Mouse (Mus musculus) kidney, adult 11 months (tissue): ENCODE data around the gene Myof.

Source experiments
- DNase-seq: peaks from one replicate; pipeline ENCODE4 v3.0.0; 2022

Myof gene

DNA sequence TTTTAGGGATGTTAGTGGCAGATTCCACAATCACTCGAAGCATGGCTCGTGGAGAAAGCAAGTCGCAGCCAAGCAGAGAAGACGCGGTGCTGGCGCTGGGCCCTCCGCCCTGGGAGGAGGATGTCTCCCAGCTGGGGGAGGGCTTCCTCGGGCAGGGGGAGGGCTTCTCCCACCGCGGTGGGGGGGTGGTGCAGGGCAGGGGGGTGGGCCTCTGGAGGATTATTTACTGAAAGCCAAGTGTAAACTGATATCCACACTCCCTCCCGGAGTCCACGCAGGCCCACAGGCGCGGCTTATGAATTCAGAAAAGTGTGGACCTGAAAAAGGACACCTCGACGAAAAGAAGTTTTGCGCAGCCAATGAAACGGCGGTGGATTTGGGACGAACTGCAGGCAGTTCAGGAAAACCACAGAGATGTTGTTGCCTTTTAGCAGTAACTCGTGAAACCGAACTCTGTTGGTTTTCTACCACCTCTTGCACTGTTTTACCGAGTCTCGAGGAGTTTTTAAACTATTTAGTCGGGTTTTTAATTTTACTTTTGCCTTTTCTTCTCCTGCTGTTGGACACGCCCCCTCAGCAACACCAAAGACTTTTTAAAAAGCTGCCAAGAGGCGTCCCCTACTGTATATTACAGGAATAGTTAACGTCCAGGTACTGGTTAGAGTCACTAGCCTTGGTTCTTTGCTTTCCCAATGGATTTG lies at the start of gene Myof:
Myof (minus strand) TSS at position 297 of the 701 bp plus-strand sequence.
- DNase-seq: peak; percentile 49

DNA sequence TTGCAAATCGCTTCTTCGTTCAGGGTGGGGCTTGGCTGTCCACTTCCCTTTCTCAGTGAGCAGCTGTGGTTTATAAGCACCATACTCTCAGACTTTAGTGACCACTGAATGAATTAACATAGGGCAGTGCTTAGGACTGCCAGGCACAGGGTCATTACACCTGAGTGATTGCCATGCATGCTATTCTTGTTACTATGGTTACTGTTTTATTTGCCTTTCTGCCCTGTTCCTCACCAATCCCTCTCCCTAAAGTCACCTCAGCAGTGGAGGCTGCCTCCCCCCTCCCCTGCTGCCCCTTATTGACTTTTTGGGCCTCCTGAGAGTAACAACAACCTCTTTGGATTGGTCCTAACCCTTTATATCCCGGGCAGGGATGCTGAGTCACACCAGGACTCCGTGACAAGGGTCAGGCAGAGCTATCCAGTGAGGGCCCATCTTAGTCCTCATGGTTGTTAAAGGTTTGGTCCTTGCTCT lies 48.2 kb upstream of the Myof start:
- DNase-seq: peak; percentile 13

DNA sequence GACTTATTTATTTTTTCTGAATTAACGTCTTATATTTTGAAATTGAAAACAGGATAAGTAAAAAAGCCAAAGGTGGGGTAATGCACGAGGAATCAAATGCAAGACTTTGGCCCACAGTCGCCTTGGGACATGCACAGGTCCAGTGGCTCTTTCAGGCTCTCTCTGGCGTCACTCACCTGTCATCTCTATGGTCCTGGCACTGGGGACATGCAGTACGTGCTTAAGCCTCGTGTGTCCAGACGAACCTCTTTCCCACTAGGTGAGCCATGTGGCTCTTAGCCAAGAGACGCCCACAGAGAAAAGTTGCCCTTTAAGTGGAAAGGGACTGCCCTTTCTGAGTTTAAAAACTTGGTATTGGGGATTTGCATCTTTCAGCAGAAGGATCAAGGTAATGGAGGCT lies 46.0 kb upstream of the Myof start:
- DNase-seq: no peak

DNA sequence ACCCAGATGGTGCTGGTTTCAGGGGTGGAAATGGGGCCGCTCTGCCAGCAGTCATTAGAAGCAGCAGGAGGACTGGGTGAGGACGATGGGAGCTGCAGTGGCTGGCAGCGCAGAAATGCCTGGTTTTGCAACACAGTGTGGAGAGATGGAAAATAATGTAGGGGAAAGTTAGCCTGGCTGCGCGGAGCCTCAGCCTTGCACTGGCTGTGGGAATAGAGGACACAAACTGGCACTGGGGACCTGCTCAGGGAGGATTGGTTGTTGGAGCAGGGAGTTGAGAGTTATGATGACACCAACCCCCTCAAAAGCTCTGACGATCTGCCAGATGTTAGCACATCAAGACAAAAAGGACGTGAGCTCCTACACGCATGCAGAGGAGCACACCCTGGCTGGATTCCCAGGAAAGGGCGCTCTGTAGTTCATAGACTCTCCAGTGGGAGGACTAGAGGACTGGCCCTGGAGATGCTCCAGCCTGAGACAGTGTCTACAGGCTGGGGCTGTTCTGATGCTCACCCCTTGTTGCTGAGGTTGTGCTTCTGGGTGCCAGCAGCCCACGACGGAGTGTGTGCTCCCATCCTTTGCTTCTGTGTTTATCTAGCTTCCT lies 43.7 kb upstream of the Myof start:
- DNase-seq: no peak

DNA sequence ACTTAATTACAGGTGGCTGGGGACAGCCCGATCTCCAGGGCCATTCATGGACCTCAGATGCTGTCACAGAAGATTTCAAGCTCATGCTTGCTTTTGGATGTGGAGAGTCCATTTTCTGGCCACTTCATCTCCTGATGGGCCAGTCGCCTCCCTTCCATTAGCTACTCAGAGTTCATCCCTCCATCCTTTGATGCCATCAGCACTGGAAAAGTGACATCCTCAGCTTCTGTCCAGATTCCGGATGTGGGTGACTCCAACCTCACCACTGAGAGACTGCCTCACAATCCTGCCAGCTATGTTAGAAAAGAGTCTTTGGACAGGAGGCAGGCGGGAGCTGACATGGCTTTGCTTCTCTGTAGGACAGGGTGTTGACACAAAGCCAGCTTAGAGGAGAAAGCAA lies 42.5 kb upstream of the Myof start:
- no peak for DNase-seq

DNA sequence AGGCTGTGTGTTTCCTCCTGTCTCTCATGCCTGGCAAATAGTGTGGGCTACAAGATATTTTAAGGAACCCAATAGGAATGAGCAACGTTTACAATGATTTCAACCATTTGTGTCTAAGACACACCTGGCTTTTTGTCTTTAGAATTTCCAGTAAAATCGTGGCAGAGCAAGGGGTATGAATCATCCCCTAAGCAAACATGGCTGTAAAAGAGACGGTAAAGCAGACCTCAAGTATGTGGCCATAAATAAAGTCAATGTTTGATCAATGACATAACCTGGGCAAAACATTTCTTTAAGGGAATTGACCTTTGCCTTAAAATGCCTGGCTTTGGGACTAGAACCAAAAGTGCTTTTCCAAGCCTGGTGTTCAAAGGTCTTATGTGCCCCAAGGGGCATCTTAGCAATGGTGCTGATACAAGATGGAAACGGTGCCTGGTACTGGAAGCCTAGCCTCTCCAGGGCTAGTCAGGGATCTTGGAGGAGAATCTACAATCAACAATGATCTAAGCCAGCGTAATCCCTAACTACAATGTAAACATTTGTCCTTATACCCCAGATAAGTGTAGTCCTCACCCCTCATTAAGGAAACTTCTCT lies 39.7 kb upstream of the Myof start:
- no peak for DNase-seq

DNA sequence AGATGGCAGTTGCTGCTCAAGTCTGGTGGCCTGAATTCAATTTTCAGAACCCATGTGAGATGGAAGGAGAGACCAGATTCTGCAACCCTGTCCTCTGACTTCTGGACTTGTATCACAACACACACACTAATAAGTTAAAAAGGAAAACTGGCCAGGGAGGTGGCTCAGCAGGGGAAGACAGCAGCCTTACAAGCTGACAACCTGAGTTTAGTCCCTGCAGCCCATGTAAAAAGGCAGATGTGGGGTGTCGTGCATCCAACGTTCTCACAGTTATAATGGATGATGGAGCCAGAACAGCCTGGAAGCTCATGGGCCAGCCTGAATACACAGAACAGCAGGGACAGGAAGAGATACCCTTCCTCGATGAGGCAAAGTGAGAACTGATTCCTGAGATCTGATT lies 38.0 kb upstream of the Myof start:
- DNase-seq: no peak

DNA sequence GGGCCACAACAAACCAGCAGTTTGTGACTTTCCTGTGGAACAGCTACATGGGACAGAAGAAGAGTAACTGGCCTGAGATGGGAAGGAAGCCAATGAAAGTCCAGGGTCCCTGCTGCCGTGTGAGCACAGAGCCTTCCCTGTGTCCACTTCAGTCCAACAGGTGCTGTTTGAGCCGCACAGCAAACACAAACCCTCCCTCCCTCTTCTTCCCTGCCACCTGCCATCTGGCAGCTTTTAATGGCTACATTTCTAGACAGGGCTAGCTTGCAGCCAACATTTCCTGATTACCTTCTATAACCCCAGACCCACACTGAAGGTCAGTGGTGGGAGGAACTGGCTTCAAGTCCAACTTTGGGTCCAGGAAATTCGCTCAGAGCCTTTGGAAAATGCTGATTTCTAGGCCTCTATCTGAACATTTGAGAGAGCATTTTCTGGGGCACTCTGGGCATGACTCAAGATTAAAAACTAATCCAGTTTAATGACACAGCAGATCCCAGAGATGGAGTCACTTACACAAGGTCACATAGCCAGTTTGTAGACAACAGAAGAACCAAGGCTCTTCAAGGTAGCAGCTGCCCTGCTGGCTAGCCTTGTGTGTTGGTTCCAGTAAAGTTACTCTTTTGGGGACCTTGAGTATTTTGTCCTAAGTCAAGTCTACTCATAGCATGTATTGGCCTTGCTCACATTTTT lies 34.6 kb upstream of the Myof start:
- no peak for DNase-seq

DNA sequence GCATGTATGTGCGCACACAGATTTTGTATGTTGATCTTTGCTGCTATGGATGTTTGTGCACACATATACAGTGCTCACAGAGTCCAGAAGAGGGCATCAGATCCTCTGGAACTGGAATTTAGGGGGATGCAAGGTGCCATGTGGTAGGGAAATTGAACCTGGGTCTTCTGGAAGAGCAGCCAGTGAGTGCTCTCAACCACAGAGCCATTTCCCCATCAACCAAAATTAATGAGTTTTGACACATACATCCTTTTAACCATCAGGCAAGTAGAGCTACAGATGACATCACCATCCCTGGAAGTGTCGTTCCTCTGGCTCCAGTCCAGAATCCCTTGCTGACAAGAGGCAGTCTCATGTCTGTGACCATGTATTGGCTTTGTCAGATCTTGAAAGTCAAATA lies 32.9 kb upstream of the Myof start:
- DNase-seq: no peak

DNA sequence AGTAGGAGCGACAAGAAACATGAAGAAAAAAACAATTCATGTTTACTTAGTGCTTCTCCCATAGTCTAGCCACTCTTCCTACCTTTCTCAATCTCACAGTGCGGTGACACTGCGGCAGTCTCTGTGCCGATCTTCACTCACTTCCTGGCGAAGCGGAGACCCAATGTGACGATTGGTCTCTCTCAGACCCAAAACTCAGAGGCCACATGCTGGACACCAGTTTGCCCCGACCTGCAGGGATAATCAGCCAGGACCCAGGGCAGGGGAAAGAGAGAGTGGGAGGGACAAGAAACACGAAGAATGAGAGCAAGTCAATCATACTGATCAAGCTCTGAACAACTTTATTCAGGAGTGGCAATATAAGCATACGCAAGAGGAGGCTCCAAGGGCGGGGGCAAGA lies 31.7 kb upstream of the Myof start:
- no peak for DNase-seq

DNA sequence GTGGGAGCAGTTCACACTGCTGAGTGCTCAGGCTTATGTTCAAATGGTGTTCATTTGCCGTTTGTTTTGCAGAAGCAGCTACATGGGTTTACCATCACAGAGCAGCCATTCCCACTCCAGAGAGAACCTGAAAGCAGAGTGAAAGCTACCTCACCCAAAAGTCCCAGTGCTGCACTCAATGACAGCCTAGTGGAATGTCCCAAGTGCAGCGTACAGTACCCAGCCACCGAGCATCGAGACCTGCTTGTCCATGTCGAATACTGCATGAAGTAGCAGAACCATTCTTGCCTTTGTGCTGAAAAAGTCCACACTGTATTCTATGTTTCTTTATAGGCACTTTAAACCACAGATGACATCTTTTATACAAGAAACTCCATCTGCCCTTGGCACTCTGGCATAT lies 29.8 kb upstream of the Myof start:
- no peak for DNase-seq

DNA sequence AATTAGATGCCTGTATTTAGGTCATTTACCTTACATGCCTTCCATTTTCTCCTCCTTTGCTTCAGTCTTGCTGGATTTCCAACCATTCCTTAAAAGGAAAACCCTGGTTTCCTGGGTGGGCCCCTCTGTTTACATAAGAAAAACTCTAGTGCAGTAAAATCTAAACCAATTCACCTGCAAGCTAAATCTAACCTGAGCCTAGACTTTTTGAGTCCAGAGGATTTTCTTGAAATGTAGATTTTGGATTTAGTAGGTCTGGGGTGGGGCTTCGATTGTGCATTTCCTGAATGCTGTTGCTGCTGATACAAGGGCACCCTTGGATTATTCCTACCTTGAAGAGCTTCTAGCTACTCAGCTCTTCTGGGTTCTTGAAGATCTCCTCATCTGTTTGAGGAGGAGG lies 20.7 kb upstream of the Myof start:
- DNase-seq: no peak

DNA sequence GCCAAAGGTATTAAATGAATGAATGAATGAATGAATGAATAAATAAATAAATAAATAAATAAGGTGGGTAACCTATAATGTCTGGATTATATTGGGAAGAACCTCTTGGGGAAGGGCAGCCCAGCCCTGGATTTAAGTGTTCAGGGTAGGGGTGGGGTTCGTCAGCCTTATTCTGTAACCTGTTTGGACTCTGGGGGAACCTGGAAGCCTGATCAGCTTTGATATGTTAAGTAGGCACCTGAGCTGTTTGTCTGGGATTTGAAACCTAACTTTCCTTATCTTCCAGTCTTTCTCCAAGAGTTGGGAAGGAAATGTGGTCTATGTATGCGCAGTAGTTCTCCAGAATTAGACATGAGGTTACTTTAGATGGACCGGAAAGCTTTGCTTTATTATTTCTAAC lies 19.8 kb upstream of the Myof start:
- no peak for DNase-seq

DNA sequence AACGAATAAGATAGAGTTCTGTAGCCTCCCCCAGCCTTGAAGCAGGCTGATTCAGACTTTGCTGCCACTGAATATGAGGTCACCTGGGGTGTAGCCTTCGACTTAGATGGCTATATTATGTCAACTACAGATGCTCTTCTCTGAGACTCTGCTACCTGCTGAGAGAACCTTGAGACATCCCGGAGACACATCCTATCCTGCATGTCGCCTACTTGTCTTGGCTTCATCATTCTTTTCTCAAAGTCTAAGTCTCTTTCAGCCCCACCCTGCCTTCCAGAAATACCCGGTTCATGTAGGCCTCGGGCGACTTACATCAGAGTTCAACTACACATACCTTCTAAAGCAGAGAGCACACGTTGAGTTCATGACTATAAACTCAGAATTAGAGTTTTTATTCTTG lies 13.6 kb upstream of the Myof start:
- no peak for DNase-seq

DNA sequence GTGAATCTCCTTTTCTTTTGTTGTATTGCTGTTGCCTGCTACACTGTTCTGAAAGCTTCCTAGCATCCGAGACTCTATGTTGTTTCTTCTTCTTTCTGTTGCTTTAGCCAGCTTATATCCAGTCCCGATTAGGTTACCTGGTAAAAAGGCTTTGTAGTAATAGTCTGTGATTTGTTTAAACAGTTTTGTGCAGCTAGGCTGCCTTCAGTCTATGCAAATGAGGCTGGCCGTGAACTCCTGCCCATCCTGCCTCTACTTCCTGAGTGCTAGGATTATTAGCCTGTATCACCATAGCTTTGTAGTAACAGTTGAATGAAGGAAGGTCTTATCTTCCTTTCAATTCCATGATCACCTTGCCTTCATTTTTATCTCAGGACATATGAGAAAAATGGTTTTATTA lies 12.9 kb upstream of the Myof start:
- DNase-seq: no peak

DNA sequence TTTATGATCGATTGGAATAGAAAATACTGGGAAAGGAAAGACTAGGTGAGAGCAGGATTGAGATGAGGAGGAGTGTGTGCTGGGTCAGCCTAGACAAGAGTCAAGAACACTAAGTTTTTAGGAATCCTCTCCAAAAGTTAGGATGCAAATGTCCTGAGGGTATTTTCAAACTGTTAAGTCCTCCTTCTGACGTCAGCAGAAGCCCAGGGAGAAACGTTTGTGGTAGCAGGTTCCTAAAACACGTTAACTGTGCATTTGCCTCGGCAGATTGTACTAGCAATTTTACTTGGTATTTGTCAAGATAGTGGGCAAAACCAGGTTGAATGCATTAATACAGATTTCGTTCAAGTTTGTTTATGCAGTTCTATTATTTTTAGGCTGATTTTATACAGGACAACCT lies 12.4 kb upstream of the Myof start:
- no peak for DNase-seq

DNA sequence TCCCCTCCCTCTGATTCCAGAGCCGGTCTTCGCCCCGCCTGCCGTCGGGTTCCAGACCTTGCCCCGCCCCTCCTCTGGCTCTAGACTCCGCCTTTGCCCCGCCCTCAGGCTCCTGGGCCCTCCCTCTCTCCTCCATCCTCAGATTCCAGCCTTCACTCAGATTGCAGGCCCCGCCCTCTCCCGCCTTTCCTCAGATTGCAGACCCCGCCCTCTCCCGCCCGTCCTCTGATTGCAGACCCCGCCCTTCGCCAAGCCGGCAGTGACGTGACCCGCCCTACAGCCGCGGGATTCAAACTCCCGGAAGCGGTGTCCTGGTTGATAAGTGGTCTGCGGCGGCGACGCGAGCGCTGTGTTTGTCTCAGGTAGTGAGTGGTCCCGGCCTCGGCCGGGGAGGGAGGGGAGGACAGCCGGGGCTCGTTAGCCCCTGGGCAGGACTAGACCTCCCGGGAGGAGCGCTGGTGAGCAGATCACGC lies 11.4 kb upstream of the Myof start, which contains the start of gene Cep55:
Cep55 (plus strand) TSS at position 292 of the 473 bp plus-strand sequence.
- DNase-seq: peak; percentile 94

DNA sequence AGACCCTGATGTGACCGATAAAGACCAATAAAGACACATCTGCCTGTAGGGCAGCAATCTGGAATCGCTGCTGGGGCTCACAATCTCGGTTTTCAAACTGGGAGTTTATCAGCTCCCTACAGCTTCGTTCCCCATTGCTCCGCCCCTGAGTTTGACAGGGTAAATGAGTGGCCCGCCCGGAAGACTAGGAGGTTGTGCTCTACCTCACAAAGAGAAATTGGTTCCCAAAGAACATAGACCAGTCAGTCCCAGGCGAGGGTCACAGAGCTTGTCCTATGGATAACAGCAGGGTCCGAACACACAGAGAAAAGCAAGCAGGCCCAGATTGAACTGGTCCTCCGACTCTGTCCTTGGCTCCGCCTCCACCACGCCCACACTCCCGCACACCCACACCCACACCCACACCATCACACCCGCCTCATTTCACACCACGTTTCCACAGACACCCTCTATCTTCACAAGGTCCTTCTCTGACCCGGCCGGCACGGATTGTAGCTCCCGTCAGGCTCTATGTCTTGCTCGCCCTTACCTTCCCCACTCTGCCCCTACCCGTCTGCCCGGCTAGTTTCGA lies 10.9 kb upstream of the Myof start:
- no peak for DNase-seq

DNA sequence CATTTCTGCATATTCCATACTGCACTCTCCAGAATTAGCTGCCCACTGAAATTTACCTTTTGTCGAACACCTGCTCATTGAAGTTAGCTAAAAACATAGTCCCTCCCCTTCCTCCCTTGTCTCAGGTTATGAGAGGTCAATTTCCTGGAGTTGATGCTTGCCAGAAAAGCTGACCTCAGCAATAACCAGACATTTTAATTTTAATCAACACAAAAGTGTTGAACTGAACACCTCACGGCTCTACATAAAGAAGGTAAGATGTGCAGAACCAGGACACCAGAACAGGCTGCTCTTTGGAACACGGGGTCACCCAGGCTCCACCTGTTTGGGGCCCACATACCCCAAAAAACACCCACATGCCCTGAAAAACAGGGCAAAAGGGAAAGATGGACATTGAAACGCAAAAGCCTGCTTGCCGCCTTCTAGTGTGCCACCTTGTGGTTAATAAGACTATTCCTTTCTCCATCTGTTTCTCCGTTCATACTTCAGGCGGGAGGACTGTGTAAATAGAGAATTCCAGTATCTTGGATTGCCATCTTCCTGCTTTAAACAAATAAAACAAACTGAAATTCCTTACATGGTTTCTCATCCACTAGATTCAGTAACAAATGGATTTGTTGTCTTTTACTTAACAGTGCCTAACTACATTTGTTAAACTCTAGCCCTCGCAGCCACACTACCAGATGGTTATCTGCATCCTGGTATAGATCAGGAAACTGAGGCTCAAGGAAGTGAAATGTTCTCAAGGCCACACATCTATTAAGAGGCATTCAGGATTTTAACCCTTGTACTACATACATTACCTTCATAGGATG lies 10.1 kb upstream of the Myof start:
- DNase-seq: no peak

DNA sequence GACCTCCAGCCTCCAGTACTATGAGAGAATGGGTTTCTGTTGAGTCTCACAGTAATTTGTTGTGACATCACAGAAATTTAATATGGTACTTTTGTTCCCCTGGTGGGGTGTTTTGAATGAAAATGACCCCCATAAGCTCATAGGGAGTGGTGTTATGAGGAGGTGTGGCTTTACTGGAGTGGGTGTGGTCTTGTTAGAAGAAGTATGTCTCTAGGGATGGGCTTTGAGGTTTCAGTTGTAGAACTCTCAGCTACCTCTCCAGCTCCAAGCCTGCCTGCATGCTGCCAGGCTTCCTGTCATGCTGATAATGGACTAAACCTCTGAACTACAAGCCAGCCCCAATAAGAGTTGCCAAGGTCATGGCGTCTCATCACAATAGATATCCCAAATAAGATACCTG lies 6.3 kb upstream of the Myof start:
- no peak for DNase-seq

DNA sequence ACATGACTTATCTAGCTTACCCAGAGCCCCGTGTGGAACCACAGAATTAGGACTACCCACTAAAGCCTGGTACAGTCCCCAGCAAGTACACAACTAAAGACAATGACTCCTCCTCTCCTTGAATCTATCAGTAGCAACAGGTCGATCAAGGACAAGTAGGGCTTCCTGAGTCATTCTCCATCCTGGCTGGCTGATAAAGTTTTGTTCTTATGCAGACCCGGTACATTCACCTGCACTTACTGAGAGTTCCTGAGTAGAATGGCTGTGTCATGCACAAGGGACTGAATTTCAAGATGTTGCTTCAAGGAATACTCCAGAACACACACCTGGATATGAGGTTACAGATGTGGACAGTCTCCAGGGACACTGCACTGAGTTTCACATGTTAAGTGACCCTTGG lies 1.8 kb upstream of the Myof start:
- no peak for DNase-seq

DNA sequence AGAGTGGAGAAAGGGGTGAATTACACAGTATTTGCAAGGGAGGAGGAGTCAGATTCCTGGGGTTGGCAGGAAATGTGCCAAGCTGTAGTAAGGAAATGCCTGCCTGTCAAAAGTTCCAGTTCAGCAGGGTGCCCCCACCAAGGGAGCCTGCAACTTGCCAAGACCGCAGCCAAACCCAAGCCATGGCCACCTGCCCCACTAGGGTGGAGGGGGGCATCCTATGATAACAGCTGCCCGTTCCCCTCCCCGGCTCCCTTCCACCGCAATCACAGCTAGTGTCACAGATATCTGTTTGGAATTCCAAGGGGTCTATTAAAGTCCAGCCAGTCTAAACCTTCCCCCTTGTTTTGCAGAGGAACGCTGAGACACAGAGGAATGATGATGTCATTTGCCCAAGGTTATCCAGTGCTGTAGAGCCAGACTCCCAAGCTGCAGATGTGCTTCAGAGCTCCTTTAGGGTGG lies 1.1 kb downstream of the Myof start:
- DNase-seq: peak; percentile 67
